Comparison of ENCODE assay signal across 15 mouse cellular contexts in the genomic region with DNA sequence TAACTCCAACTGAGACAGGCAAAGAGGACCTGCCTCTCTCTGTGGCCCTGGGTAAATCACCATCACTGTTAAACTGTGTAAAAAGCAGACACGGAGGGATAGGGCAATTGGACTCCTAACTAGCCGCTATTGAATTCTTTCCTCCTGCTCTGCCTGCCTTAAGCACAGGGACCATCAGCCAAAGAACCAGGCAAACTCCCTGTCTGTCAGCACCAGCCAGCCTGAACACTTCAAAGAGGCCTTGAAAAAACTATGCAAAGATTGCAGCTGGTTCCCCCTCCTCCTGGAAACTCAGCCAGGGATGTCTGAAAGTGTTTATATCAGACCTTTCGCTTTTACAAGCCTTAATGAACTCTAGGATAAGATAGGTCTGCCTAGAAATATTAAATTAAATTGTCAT. TPM values are rescaled to one million over a fixed set of nuclear protein-coding genes. Genes with fewer than 3 reads are reported as not detected.
A peak's percentile ranks its signal among the peaks of the same experiment; 100 is the strongest.
DNase-seq lines count a peak whose midpoint lies in the region; ATAC-seq and TF ChIP-seq lines count a peak whose summit lies in the region.
"Had no signal": no experiment of that assay in that cellular context is flagged by ENCODE, and none has a peak within 500 bp of the region (broad histone marks: within the 10 kb centered on the region; RNA-seq: fewer than 3 reads in every experiment).

No protein-coding gene starts in this region.

- ATAC-seq in heart, embryonic 13.5 days (ENCODE audit: extremely low read depth, insufficient number of reproducible peaks, low FRiP score, low TSS enrichment), result no peak
- no peak for ATAC-seq in midbrain, postnatal 0 days (ENCODE audit: low FRiP score)
- no peak for ATAC-seq in midbrain, embryonic 15.5 days (replicated peaks)
- no peak for ATAC-seq in CD4-positive, CD25-positive, alpha-beta regulatory T cell, adult 4 months
- ATAC-seq: intestine, embryonic 16.5 days had no signal

- 23% methylated on average over 3 of the region's 3 CpGs for WGBS in heart, embryonic 13.5 days
- WGBS in heart, adult 2 months, result 32% methylated on average over 3 of the region's 3 CpGs
- WGBS in midbrain, embryonic 10.5 days, result 37% methylated on average over 3 of the region's 3 CpGs
- WGBS in midbrain, postnatal 0 days, result 24% methylated on average over 3 of the region's 3 CpGs
- WGBS in midbrain, embryonic 15.5 days, result 26% methylated on average over 3 of the region's 3 CpGs

- TF ChIP-seq EP300 in heart, adult 2 months (IDR thresholded peaks at IDR 0.05; ENCODE audit: insufficient read depth, low read depth, low read length), result no peak

- peak overlapping the region; percentile 33 for H3K4me2 ChIP-seq in heart, embryonic 13.5 days
- H3K4me2 ChIP-seq in midbrain, postnatal 0 days (ENCODE audit: low read depth, low read length, poor library complexity, severe bottlenecking), result no peak overlapping the region
- no peak overlapping the region for H3K4me2 ChIP-seq in midbrain, embryonic 15.5 days
- H3K4me2 ChIP-seq: liver, embryonic 11.5 days; neural tube, embryonic 13.5 days had no signal

- H3K36me3 ChIP-seq in heart, embryonic 13.5 days, result peaks cover 6% of the 10 kb centered on the region
- no peaks in the 10 kb centered on the region for H3K36me3 ChIP-seq in heart, adult 2 months (ENCODE audit: control insufficient read depth, insufficient read depth, low read length)
- peaks cover 14% of the 10 kb centered on the region for H3K36me3 ChIP-seq in midbrain, embryonic 10.5 days
- H3K36me3 ChIP-seq in midbrain, postnatal 0 days (ENCODE audit: insufficient read depth, low read length), result no peaks in the 10 kb centered on the region
- no peaks in the 10 kb centered on the region for H3K36me3 ChIP-seq in midbrain, embryonic 15.5 days (replicated peaks)
- H3K36me3 ChIP-seq: neural tube, embryonic 13.5 days had no signal

- TF ChIP-seq POLR2A in heart, adult 2 months (IDR thresholded peaks at IDR 0.05; ENCODE audit: insufficient read depth, low read depth, low read length), result no peak

- H3K9ac ChIP-seq in heart, embryonic 13.5 days, result no peak overlapping the region
- no peak overlapping the region for H3K9ac ChIP-seq in heart, adult 2 months (ENCODE audit: low read depth, low read length)
- no peak overlapping the region for H3K9ac ChIP-seq in midbrain, postnatal 0 days (replicated peaks; ENCODE audit: low read length, poor library complexity, severe bottlenecking)
- H3K9ac ChIP-seq in midbrain, embryonic 15.5 days, result no peak overlapping the region
- H3K9ac ChIP-seq: neural tube, embryonic 13.5 days had no signal

- no peak for TF ChIP-seq CTCF in heart, adult 2 months (IDR thresholded peaks at IDR 0.05)
- no peak for TF ChIP-seq CTCF in midbrain, postnatal 0 days (IDR thresholded peaks at IDR 0.05)

- no peaks in the 10 kb centered on the region for H3K9me3 ChIP-seq in heart, embryonic 13.5 days
- H3K9me3 ChIP-seq in midbrain, embryonic 10.5 days (replicated peaks), result no peaks in the 10 kb centered on the region
- H3K9me3 ChIP-seq in midbrain, postnatal 0 days (ENCODE audit: low read length), result no peaks in the 10 kb centered on the region
- H3K9me3 ChIP-seq in midbrain, embryonic 15.5 days, result no peaks in the 10 kb centered on the region
- H3K9me3 ChIP-seq: neural tube, embryonic 13.5 days had no signal

- H3K4me1 ChIP-seq in heart, embryonic 13.5 days, result peaks cover 13% of the 10 kb centered on the region; the same call in 1 of the 2 replicates
- H3K4me1 ChIP-seq in heart, adult 2 months (ENCODE audit: control insufficient read depth, insufficient read depth, low read length), result no peaks in the 10 kb centered on the region; the same call in 1 of the 2 replicates
- H3K4me1 ChIP-seq in midbrain, embryonic 10.5 days, result peaks cover 28% of the 10 kb centered on the region
- no peaks in the 10 kb centered on the region for H3K4me1 ChIP-seq in midbrain, postnatal 0 days (ENCODE audit: insufficient read depth, low read length)
- peaks cover 13% of the 10 kb centered on the region for H3K4me1 ChIP-seq in midbrain, embryonic 15.5 days

- H3K27me3 ChIP-seq in heart, embryonic 13.5 days (replicated peaks), result peaks cover 4% of the 10 kb centered on the region; the same call in 1 of the 2 replicates
- H3K27me3 ChIP-seq in heart, adult 2 months (ENCODE audit: control insufficient read depth, insufficient read depth, low read length), result no peaks in the 10 kb centered on the region
- peaks cover 36% of the 10 kb centered on the region for H3K27me3 ChIP-seq in midbrain, embryonic 10.5 days (ENCODE audit: low read depth, poor library complexity, severe bottlenecking)
- H3K27me3 ChIP-seq in midbrain, postnatal 0 days (ENCODE audit: insufficient read depth, low read length), result no peaks in the 10 kb centered on the region
- 0 out of 2 replicates have a peak, but pooled peaks cover 4% of the 10 kb centered on the region for H3K27me3 ChIP-seq in midbrain, embryonic 15.5 days (replicated peaks)

- no peaks in the 10 kb centered on the region for H3K79me2 ChIP-seq in heart, adult 2 months (replicated peaks; ENCODE audit: control insufficient read depth, insufficient read depth, low read length)

- H3K27ac ChIP-seq in heart, embryonic 13.5 days (replicated peaks), result peak overlapping the region; percentile 70
- no peak overlapping the region for H3K27ac ChIP-seq in heart, adult 2 months
- H3K27ac ChIP-seq in midbrain, embryonic 10.5 days (replicated peaks), result 0 out of 2 replicates have a peak overlapping the region, but pooled peaks have one; percentile 9
- no peak overlapping the region for H3K27ac ChIP-seq in midbrain, postnatal 0 days (ENCODE audit: low read depth, low read length)
- H3K27ac ChIP-seq in midbrain, embryonic 15.5 days, result 0 out of 2 replicates have a peak overlapping the region, but pooled peaks have one; percentile 34
- H3K27ac ChIP-seq: neural tube, embryonic 13.5 days had no signal

- DNase-seq in heart, adult 2 months, result no peak
- DNase-seq in midbrain, embryonic 10.5 days (ENCODE audit: low spot score), result peak; percentile 13
- DNase-seq in midbrain, postnatal 0 days (ENCODE audit: low spot score), result no peak
- DNase-seq in embryo, embryonic 10.5 days (ENCODE audit: low spot score), result peak; percentile 58
- DNase-seq: cerebellum, adult 18-20 months; kidney, postnatal 25 days had no signal

- H3K4me3 ChIP-seq in heart, embryonic 13.5 days, result no peak overlapping the region
- H3K4me3 ChIP-seq in heart, adult 2 months, result no peak overlapping the region
- H3K4me3 ChIP-seq in midbrain, embryonic 10.5 days, result no peak overlapping the region
- H3K4me3 ChIP-seq in midbrain, postnatal 0 days (ENCODE audit: low read depth, low read length), result no peak overlapping the region
- H3K4me3 ChIP-seq in midbrain, embryonic 15.5 days, result no peak overlapping the region
- H3K4me3 ChIP-seq: neural tube, embryonic 13.5 days had no signal

- intact Hi-C loops in heart, adult 2 months (cut with DNase I), result no loop called here

RNA-seq across cellular contexts. Expression of gene Bex3, which starts 4.5 kb away (rescaled TPM):
- polyA plus RNA-seq in heart, embryonic 13.5 days (2015; fragmentation: Nextera tagmentation; extraction: Ambion mirVana), result 517 and 589 TPM in 2 replicates
- total RNA-seq in heart, adult 2 months (2021), result 1 to 10 TPM; 8.7 to 9.1 TPM
- 8.6 and 13.8 TPM in 2 replicates for polyA plus RNA-seq in heart, adult 2 months (2012; rRNA removed)
- polyA plus RNA-seq in midbrain, embryonic 10.5 days (2016; fragmentation: Nextera tagmentation; extraction: Ambion mirVana), result 627 and 636 TPM in 2 replicates
- 305 and 324 TPM in 2 replicates for total RNA-seq in midbrain, postnatal 0 days (2014; rRNA removed)
- polyA plus RNA-seq in midbrain, postnatal 0 days (2015; fragmentation: Nextera tagmentation; extraction: Ambion mirVana), result 916 and 923 TPM in 2 replicates
- polyA plus RNA-seq in midbrain, embryonic 15.5 days (2015; fragmentation: Nextera tagmentation; extraction: Ambion mirVana), result 659 and 684 TPM in 2 replicates
- polyA plus RNA-seq in CD4-positive, CD25-positive, alpha-beta regulatory T cell, adult 4 months (2017; shearing (Covaris generic)), result 10 to 100 TPM; 65.2 to 72.9 TPM

RNA-seq across cellular contexts. Expression of gene Tceal9, which starts 29.7 kb away (rescaled TPM):
- 448 and 526 TPM in 2 replicates for polyA plus RNA-seq in heart, embryonic 13.5 days (2015; fragmentation: Nextera tagmentation; extraction: Ambion mirVana)
- total RNA-seq in heart, adult 2 months (2021), result 10 to 100 TPM; 22.6 to 25.6 TPM
- polyA plus RNA-seq in heart, adult 2 months (2012; rRNA removed), result 6.3 and 17.8 TPM in 2 replicates
- 328 and 332 TPM in 2 replicates for polyA plus RNA-seq in midbrain, embryonic 10.5 days (2016; fragmentation: Nextera tagmentation; extraction: Ambion mirVana)
- 71.2 and 131 TPM in 2 replicates for total RNA-seq in midbrain, postnatal 0 days (2014; rRNA removed)
- 253 and 259 TPM in 2 replicates for polyA plus RNA-seq in midbrain, postnatal 0 days (2015; fragmentation: Nextera tagmentation; extraction: Ambion mirVana)
- 248 and 258 TPM in 2 replicates for polyA plus RNA-seq in midbrain, embryonic 15.5 days (2015; fragmentation: Nextera tagmentation; extraction: Ambion mirVana)
- 10 to 100 TPM; 44.1 to 53.8 TPM for polyA plus RNA-seq in CD4-positive, CD25-positive, alpha-beta regulatory T cell, adult 4 months (2017; shearing (Covaris generic))

RNA-seq across cellular contexts. Expression of gene Bex1, which starts 59.2 kb away (rescaled TPM):
- 226 and 272 TPM in 2 replicates for polyA plus RNA-seq in heart, embryonic 13.5 days (2015; fragmentation: Nextera tagmentation; extraction: Ambion mirVana)
- total RNA-seq in heart, adult 2 months (2021), result 1 to 10 TPM; 1.8 to 3.7 TPM
- 2.0 and 2.4 TPM in 2 replicates for polyA plus RNA-seq in heart, adult 2 months (2012; rRNA removed)
- polyA plus RNA-seq in midbrain, embryonic 10.5 days (2016; fragmentation: Nextera tagmentation; extraction: Ambion mirVana), result 139 and 163 TPM in 2 replicates
- total RNA-seq in midbrain, postnatal 0 days (2014; rRNA removed), result 73.9 and 108 TPM in 2 replicates
- polyA plus RNA-seq in midbrain, postnatal 0 days (2015; fragmentation: Nextera tagmentation; extraction: Ambion mirVana), result 336 and 338 TPM in 2 replicates
- polyA plus RNA-seq in midbrain, embryonic 15.5 days (2015; fragmentation: Nextera tagmentation; extraction: Ambion mirVana), result 272 and 277 TPM in 2 replicates
- not detected for polyA plus RNA-seq in CD4-positive, CD25-positive, alpha-beta regulatory T cell, adult 4 months (2017; shearing (Covaris generic))

RNA-seq across cellular contexts. Expression of gene Tceal7, which starts 60.0 kb away (rescaled TPM):
- polyA plus RNA-seq in heart, embryonic 13.5 days (2015; fragmentation: Nextera tagmentation; extraction: Ambion mirVana), result 12.3 and 15.1 TPM in 2 replicates
- total RNA-seq in heart, adult 2 months (2021), result under 1 TPM; 0.34 to 0.86 TPM
- polyA plus RNA-seq in heart, adult 2 months (2012; rRNA removed), result 0.18 TPM in 1 of 2 replicates, not detected in the other
- 0.70 TPM in 2 replicates for polyA plus RNA-seq in midbrain, embryonic 10.5 days (2016; fragmentation: Nextera tagmentation; extraction: Ambion mirVana)
- total RNA-seq in midbrain, postnatal 0 days (2014; rRNA removed), result 2.6 and 6.2 TPM in 2 replicates
- 5.7 and 5.8 TPM in 2 replicates for polyA plus RNA-seq in midbrain, postnatal 0 days (2015; fragmentation: Nextera tagmentation; extraction: Ambion mirVana)
- polyA plus RNA-seq in midbrain, embryonic 15.5 days (2015; fragmentation: Nextera tagmentation; extraction: Ambion mirVana), result 2.7 and 3.2 TPM in 2 replicates
- not detected for polyA plus RNA-seq in CD4-positive, CD25-positive, alpha-beta regulatory T cell, adult 4 months (2017; shearing (Covaris generic))
- total RNA-seq: common myeloid progenitor, adult 5-6 weeks; hematopoietic stem cell, adult 5-6 weeks had no signal
- polyA plus RNA-seq: urinary bladder, adult 2 months had no signal

Comparison
In these comparisons a context has a peak if more than half of its experiments do, and no peak if none do; other contexts are left out.
1. H3K27ac ChIP-seq: peak in heart, embryonic 13.5 days (single experiment), midbrain, embryonic 10.5 days (single experiment) and midbrain, embryonic 15.5 days (single experiment); none in heart, adult 2 months (single experiment) and midbrain, postnatal 0 days (single experiment).
2. DNase-seq: peak in midbrain, embryonic 10.5 days (single experiment) and embryo, embryonic 10.5 days (single experiment); none in heart, adult 2 months (0 of 2) and midbrain, postnatal 0 days (single experiment).
3. RNA of gene Bex1, which starts 59.2 kb away (polyA plus RNA-seq): 336 to 338 TPM in midbrain, postnatal 0 days, 272 to 277 TPM in midbrain, embryonic 15.5 days, 226 to 272 TPM in heart, embryonic 13.5 days and 139 to 163 TPM in midbrain, embryonic 10.5 days; 2.0 to 2.4 TPM in heart, adult 2 months and not detected in CD4-positive, CD25-positive, alpha-beta regulatory T cell, adult 4 months; every median in the first group is over 10 times any median in the second.